Mouse (Mus musculus) heart, embryonic 13.5 days (tissue): Measurements from ENCODE around the gene Krt71. TPM values are rescaled to one million over a fixed set of nuclear protein-coding genes. Genes with fewer than 3 reads are reported as not detected.

ENCODE experiments used
- microRNA-seq: library from miRNA; unstranded; fragments of <30 nt; microRNA quantifications from one replicate; pipeline ENCODE4, GENCODE M21; 2016
- polyA plus RNA-seq: library from polyadenylated mRNA; unstranded; fragments of >200 nt; fragmentation: Nextera tagmentation; extraction: Ambion mirVana; gene quantifications from 2 replicates; pipeline ENCODE4 v1.2.1, GENCODE M21; 2015

The Krt71 gene
- polyA plus RNA-seq, 1 experiment from 2014 or later = not detected

Small RNA genes within 50 kb of the gene (microRNA-seq; reads per million reads assigned to microRNA genes)
- gene Gm44323 (not detected), gene Gm44342 (not detected)

Other genes starting within 250 kb of the Krt71 start
- gene Gm49425, start 225.8 kb downstream of the Krt71 start, polyA plus RNA-seq = not detected in 2 replicates
- not detected in 2 replicates for gene Krt84, start 210.3 kb downstream of the Krt71 start, polyA plus RNA-seq
- not detected in 2 replicates for gene Krt82, start 192.4 kb downstream of the Krt71 start, polyA plus RNA-seq
- gene Krt90, start 180.2 kb downstream of the Krt71 start, polyA plus RNA-seq = not detected in 2 replicates
- gene Krt75, start 169.2 kb downstream of the Krt71 start, polyA plus RNA-seq = not detected in 2 replicates
- gene Gm5414, start 114.9 kb downstream of the Krt71 start, polyA plus RNA-seq = not detected in 2 replicates
- not detected in 2 replicates for gene Gm5478, start 95.7 kb downstream of the Krt71 start, polyA plus RNA-seq
- not detected in 2 replicates for gene Krt6b, start 62.8 kb downstream of the Krt71 start, polyA plus RNA-seq
- gene Krt6a, start 48.8 kb downstream of the Krt71 start, polyA plus RNA-seq = not detected in 2 replicates
- 0.59 and 3.6 TPM in 2 replicates for gene Krt5, start 30.2 kb downstream of the Krt71 start, polyA plus RNA-seq
- not detected in 2 replicates for gene Krt72, start 43.4 kb upstream of the Krt71 start, polyA plus RNA-seq
- not detected in 2 replicates for gene Krt73, start 59.2 kb upstream of the Krt71 start, polyA plus RNA-seq
- gene Krt2, start 75.1 kb upstream of the Krt71 start, polyA plus RNA-seq = not detected in 2 replicates
- gene Krt1, start 107.7 kb upstream of the Krt71 start, polyA plus RNA-seq = 0.28 and 0.41 TPM in 2 replicates
- gene Krt77, start 126.6 kb upstream of the Krt71 start, polyA plus RNA-seq = not detected in 2 replicates
- gene Krt76, start 149.8 kb upstream of the Krt71 start, polyA plus RNA-seq = not detected in 2 replicates
- 0.06 and 0.07 TPM in 2 replicates for gene Krt4, start 181.6 kb upstream of the Krt71 start, polyA plus RNA-seq
- gene Krt79, start 197.2 kb upstream of the Krt71 start, polyA plus RNA-seq = 0.45 and 0.56 TPM in 2 replicates
- not detected in 2 replicates for gene Krt78, start 211.2 kb upstream of the Krt71 start, polyA plus RNA-seq